31 mouse cellular contexts compared by ENCODE assay signal in the genomic region with DNA sequence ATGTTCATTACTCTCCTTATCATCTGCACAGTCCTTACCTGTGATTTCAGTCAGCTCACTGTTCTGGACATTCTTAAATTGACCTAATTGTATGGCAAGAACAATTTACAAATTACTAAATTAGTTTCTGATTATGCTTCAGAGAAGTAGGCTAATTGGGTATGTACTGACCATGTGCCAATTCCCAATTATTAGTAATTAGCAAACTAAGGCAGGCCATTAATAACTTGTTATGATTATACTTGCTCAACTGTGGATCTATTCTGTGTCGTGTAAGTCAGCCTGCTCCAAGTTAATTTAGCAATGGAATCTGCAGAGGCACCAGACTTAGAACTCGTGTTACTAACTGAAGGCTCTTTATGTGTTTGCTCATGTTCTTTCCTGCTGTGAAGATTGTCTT.
"Had no signal": no experiment of that assay in that cellular context is flagged by ENCODE, and none has a peak within 500 bp of the region (broad histone marks: within the 10 kb centered on the region; RNA-seq: fewer than 3 reads in every experiment).

No protein-coding gene starts in this region.

- H3K9ac ChIP-seq: limb, embryonic 12.5 days; limb, embryonic 13.5 days; limb, embryonic 15.5 days; liver, embryonic 12.5 days; liver, embryonic 13.5 days; liver, embryonic 14.5 days; liver, embryonic 15.5 days; liver, postnatal 0 days; lung, embryonic 14.5 days; lung, embryonic 15.5 days; midbrain, embryonic 12.5 days; midbrain, embryonic 13.5 days; midbrain, embryonic 15.5 days had no signal

- DNase-seq: left cerebral cortex, postnatal 4 days; liver; liver, embryonic 13.5 days; liver, postnatal 0 days; lung, adult 18-20 months; lung, adult 2 months; lung, embryonic 14.5 days; lung, postnatal 10 days; lung, postnatal 14 days; lung, postnatal 36 days; lung, postnatal 4 days; midbrain, embryonic 14.5 days had no signal

- H3K9me3 ChIP-seq: limb, embryonic 10.5 days; limb, embryonic 12.5 days; limb, embryonic 13.5 days; limb, embryonic 15.5 days; liver, embryonic 12.5 days; liver, embryonic 13.5 days; liver, embryonic 15.5 days; lung, embryonic 15.5 days; megakaryocyte, embryonic 14.5 days; midbrain, embryonic 10.5 days; midbrain, embryonic 12.5 days; midbrain, embryonic 13.5 days; midbrain, embryonic 15.5 days had no signal

- H3K4me2 ChIP-seq: limb, embryonic 12.5 days; limb, embryonic 13.5 days; limb, embryonic 15.5 days; liver, embryonic 11.5 days; liver, embryonic 12.5 days; liver, embryonic 13.5 days; liver, embryonic 15.5 days; lung, embryonic 14.5 days; lung, embryonic 15.5 days; midbrain, embryonic 11.5 days; midbrain, embryonic 12.5 days; midbrain, embryonic 13.5 days; midbrain, embryonic 15.5 days had no signal

- ATAC-seq: liver, embryonic 12.5 days; liver, postnatal 0 days; lung, postnatal 0 days; midbrain, embryonic 13.5 days; midbrain, embryonic 15.5 days; midbrain, embryonic 16.5 days had no signal

- H3K27me3 ChIP-seq: limb, embryonic 12.5 days; limb, embryonic 13.5 days; limb, embryonic 15.5 days; liver, embryonic 12.5 days; liver, embryonic 13.5 days; liver, embryonic 15.5 days; lung, embryonic 15.5 days; megakaryocyte, embryonic 14.5 days; midbrain, embryonic 12.5 days; midbrain, embryonic 13.5 days; midbrain, embryonic 15.5 days had no signal

- H3K4me3 ChIP-seq: limb, embryonic 10.5 days; limb, embryonic 12.5 days; limb, embryonic 13.5 days; limb, embryonic 15.5 days; liver, embryonic 12.5 days; liver, embryonic 13.5 days; liver, embryonic 15.5 days; lung, embryonic 15.5 days; megakaryocyte, embryonic 14.5 days; midbrain, embryonic 10.5 days; midbrain, embryonic 12.5 days; midbrain, embryonic 13.5 days; midbrain, embryonic 15.5 days; myocyte had no signal

- H3K27ac ChIP-seq: limb, embryonic 10.5 days; limb, embryonic 12.5 days; limb, embryonic 13.5 days; limb, embryonic 15.5 days; liver, embryonic 12.5 days; liver, embryonic 13.5 days; liver, embryonic 14.5 days; liver, embryonic 15.5 days; lung, embryonic 15.5 days; macrophage; midbrain, embryonic 10.5 days; midbrain, embryonic 12.5 days; midbrain, embryonic 13.5 days; midbrain, embryonic 15.5 days had no signal

- H3K4me1 ChIP-seq: limb, embryonic 10.5 days; limb, embryonic 12.5 days; limb, embryonic 13.5 days; limb, embryonic 15.5 days; liver, embryonic 12.5 days; liver, embryonic 13.5 days; liver, embryonic 15.5 days; midbrain, embryonic 15.5 days had no signal

- H3K36me3 ChIP-seq: limb, embryonic 13.5 days; limb, embryonic 15.5 days; liver, embryonic 12.5 days; liver, embryonic 13.5 days; liver, embryonic 15.5 days; lung, embryonic 15.5 days; midbrain, embryonic 10.5 days; midbrain, embryonic 15.5 days had no signal
